Mouse (Mus musculus) kidney, adult 9 months (tissue): ENCODE data around the gene Scp2.
"Not testable (repeated sequence)": the region's sequence is repeated elsewhere in the genome, so short reads cannot be mapped to it uniquely, and the experiment has no call there.

ENCODE experiments used
- DNase-seq: peaks from one replicate; pipeline ENCODE4 v3.0.0; 2022

Scp2 gene

DNA sequence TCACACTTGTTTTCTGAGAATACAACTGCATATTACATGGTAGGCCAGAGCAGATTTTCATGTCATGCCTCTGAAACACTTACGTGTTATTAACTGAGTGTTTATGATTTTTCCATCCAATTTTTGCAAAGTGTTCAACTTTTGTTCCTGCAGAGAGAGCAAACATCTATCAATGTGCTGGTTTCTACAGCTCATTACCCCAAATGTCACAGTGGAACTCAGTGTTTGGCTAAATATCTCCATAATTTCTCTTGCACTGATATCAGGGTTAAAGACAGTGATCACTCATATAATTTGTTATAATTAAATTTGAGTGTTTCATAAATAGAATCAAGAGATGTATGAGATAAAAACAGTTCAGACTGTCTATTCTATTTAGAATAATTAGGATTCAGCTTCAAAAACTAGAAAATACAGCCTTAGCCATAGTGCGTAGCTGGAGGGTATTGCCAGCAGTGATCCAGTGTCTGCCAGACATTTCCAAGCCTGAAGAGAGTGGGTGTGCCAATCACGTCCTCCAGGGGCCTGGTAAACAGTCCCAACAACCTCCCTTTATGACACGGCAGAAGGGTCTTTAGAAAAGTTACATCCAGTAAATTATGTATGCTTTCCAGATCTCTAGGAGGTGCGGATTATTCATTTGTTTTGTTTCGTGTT is 51.9 kb downstream of the Scp2 start:
- no peak for DNase-seq

DNA sequence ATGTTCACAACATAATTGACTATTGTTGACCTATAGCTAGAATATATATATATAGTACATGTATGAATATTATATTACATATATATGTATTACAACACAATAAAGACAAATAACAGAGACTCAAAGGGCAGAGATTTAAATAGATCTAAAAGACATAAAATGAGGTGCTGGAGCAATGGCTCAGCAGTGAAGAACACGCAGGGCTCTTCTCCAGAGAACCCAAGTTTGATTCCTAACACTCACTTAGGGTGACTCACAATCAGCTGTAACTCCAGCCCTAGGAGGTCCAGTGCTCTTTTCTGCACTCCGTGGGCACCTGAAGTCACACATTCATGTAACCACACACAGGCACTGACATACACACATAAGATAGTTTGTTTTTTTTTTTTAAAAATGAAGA is 60.8 kb downstream of the Scp2 start:
- DNase-seq, result no peak

GRCm38 (mm10) chr4:108083032-108083735 is 61.6 kb downstream of the Scp2 start:
- peak; percentile 57 for DNase-seq

DNA sequence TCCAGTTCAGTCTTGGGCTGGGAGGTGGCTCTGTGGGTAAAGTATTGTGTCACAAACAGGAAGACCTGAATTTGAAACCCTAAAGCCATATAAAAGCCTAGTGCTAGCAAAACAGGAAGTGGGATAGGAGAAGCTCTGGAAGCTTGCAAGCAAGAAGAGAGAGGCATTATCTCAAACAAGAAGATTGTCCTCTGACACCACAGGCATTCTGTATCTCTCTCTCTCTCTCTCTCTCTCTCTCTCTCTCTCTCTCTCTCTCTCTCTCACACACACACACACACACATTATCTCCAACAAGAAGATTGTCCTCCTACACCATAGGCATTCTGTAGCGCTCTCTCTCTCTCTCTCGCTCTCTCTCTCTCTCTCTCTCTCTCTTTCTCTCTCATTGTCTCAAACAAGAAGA is 62.4 kb downstream of the Scp2 start:
- no peak for DNase-seq

DNA sequence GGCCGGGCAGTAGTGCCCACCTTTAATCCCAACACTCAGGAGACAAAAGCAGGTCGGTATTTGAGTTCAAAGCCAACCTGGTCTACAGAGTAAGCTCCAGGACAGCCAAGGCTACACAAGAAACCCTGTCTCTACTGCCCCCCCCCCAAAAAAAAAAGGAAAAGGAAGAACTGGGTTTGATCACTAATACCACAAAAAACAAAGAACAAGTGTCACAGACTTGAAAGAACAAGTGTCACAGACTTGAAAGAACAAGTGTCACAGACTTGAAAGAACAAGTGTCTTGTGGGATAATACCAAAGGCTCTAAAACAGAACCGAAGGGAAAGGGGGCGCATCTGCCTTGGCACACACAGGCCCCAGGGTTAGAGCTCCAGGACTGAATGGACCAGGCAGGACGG is 63.9 kb downstream of the Scp2 start:
- DNase-seq, result no peak

- peak; percentile 53 for DNase-seq
Observed at GRCm38 (mm10) chr4:108079762-108080161, 65.0 kb downstream of the Scp2 start.

DNA sequence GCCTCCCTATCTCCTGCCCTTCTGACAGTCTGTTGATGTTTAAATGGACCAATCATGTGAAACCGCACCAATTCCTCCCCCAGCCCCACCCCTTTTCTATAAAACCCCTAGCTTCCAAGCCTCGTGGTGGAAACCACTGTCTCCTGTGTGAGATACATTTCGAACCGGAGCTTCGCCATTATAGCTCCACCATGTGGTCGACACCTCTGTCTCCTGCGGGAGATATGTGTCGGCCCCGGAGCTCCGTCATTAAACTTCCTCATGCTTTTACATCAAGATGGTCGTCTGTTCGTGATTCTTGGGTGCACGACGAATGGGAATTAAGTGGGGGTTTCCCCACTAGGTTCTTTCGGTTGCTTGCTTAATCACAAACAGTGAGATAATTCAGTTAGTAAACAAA is 65.6 kb downstream of the Scp2 start:
- not testable (repeated sequence) for DNase-seq

- no peak for DNase-seq
Observed at GRCm38 (mm10) chr4:108077224-108077955, 67.4 kb downstream of the Scp2 start.

GRCm38 (mm10) chr4:108074204-108074823 is 70.5 kb downstream of the Scp2 start:
- DNase-seq, result no peak

- DNase-seq, result peak; percentile 70
Observed at GRCm38 (mm10) chr4:108072086-108072485, 72.7 kb downstream of the Scp2 start.

DNA sequence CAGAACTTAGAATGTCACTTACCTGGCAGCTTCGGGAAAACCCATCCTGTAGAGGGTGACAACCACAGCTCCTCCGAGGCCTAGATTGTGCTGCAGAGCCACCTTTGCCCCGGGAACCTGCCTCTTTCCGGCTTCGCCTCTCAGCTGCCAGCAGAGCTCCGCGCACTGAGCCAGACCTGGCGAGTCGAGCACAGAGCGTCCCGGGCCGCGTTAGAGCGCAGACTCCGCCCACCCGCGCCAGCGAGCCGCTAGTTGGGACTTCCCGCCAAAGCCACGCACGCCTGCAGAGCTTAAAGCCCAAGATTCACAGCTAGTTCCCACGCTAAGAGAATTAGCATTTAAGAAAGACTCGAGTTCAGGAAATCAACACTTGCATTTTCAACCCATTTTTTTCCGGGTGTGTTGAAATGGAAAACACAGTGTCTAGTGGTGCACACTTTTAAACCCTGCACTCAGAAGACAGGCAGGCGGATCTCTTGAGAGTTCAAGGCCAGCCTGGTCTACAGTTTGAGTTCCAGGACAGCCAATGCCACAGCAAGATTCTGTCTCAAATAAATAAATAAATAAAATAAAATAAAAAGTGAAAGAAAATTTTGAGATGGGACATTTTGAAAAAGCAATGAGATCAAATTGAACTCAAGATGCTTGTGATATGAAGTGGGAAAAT is 73.4 kb downstream of the Scp2 start:
- peak; percentile 97 for DNase-seq

- peak; percentile 31 for DNase-seq
Observed at GRCm38 (mm10) chr4:108070723-108071122, 74.1 kb downstream of the Scp2 start.

- peak; percentile 69 for DNase-seq
Observed at GRCm38 (mm10) chr4:108070286-108070685, 74.5 kb downstream of the Scp2 start.

- DNase-seq, result peak; percentile 78
Observed at GRCm38 (mm10) chr4:108068081-108068480, 76.7 kb downstream of the Scp2 start.

DNA sequence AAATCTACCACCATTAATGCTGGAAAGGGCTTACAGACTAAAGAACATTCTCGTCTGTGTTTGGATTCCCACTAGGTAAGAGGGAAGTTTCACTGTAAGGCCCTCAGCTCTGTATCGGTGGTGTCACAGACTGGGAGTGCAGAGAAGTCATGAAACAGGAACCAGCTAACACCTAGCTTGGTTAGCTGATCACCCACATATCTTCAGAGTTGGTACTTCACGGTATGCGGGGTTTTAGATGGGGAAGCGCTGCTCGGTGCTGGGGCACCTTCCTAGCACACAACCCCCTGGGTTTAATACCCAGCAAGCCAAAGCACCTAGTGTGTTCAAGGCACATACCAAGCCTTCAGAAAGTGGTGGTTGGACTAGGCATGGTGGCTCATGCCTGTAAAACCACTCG is 77.5 kb downstream of the Scp2 start:
- DNase-seq, result peak; percentile 23

- DNase-seq, result peak; percentile 93
Observed at GRCm38 (mm10) chr4:108066569-108066968, 78.2 kb downstream of the Scp2 start.

GRCm38 (mm10) chr4:108065176-108065844 is 79.5 kb downstream of the Scp2 start:
- DNase-seq, result peak; percentile 30

- peak; percentile 66 for DNase-seq
Observed at GRCm38 (mm10) chr4:108063616-108064015, 81.2 kb downstream of the Scp2 start.

DNA sequence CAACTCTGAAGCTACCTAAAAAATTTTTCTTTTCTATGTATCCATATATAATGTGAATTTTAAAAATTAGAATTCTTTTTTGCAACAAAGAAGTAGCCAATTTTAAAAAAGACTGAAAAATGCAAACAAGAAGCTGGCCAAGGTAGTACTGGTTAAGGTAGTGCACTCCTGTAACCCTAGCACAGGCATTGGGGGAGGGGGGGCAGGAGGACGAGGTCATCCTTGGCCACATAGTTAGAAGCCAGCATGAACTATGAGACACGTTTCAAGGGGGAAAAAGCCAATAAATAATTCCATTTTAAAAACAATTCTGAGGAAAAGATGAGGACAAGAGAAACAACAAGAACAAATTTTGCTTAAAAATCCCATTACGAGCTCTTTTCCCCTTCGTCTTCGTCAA is 82.3 kb downstream of the Scp2 start:
- no peak for DNase-seq

DNA sequence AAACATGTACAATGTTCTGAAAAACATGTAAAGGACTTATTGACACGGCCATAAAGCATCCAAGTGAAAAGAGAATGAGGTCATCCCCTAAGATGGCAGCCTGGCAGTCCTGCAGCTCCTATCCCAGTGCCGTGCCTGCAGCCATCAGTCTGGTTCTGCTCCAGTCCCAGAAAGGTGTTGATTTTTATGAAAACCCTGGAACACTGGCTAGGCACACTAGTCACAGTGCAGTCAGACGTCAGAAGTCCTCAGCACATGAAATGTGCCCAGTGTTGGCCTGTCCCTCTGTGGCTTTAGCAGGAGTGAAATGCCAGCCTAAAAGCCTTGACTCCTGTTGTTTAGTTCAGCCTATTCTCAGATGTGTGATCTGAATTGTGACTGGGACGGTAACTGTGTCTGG is 84.0 kb downstream of the Scp2 start:
- no peak for DNase-seq

DNA sequence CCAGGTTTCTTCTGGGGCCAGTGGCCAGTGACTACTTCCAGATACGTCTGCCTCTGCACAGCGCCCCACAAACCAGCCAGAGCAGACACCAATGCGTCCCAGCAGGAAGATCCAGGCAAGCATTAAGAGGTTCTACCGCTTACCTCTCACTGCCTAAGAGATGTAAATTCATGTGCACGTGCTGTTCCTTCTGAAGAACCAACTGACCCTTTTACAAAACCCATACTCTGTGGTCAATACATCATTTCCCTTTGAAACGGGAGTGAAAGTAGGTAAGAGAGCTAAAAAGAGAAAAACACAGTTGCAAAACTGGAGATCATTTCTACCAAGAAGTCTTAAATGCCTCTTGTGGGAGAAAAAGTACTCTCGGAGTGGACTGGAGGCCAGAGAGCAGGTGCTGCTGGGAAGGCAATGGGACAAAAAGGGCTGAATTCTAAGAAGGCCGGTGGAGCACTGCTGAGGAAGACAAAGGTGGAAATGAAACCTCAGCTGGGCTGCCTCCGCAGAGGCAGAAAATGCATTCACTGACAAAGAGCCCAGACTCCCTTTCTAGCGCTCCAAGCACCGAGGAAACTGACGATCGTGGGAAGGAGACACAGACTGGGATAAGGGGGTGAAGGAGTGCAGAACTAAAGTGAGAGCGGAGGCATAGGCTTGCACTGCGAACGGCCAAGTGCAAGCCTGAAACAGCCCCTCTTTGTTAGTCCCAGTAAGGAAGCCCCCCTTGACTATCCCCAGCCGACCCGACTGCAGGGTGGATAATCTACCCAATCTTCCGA is 85.0 kb downstream of the Scp2 start:
- no peak for DNase-seq

GRCm38 (mm10) chr4:108058166-108058565 is 86.6 kb downstream of the Scp2 start:
- DNase-seq, result no peak
